Mouse (Mus musculus): Measurements from ENCODE around the gene Erap1.
A peak's percentile ranks its signal among the peaks of the same experiment; 100 is the strongest.

GRCm38 (mm10) chr13:74735834-74736233 lies 96.5 kb downstream of the Erap1 start:
- TF ChIP-seq EP300 (IDR thresholded peaks at IDR 0.05; ENCODE audit: low read depth) (peak; percentile 71), CTCF (IDR thresholded peaks at IDR 0.05; ENCODE audit: low read depth) (no peak)

Measured in liver, postnatal 0 days (tissue).